Mouse (Mus musculus) ES-Bruce4 (cell line): ENCODE measurements around the gene B4galnt2. TPM values are rescaled to one million over a fixed set of nuclear protein-coding genes. Genes with fewer than 3 reads are reported as not detected.

Source experiments
- H3K27ac ChIP-seq: 2 replicates; pipeline ENCODE4 v1.5.1; 2012; ENCODE audit warnings: low read length, inconsistent platforms; ENCODE audit not compliant: insufficient read depth
- H3K27me3 ChIP-seq: 2 replicates; pipeline ENCODE4 v1.6.1; 2012; ENCODE audit warnings: mild to moderate bottlenecking, low read length, inconsistent platforms; ENCODE audit not compliant: control insufficient read depth, poor library complexity, insufficient read depth, severe bottlenecking
- H3K36me3 ChIP-seq: 2 replicates; pipeline ENCODE4 v1.6.1; 2012; ENCODE audit warnings: inconsistent platforms, mild to moderate bottlenecking, low read length, moderate library complexity; ENCODE audit not compliant: control insufficient read depth, poor library complexity, insufficient read depth, severe bottlenecking
- H3K4me1 ChIP-seq: one replicate; pipeline ENCODE4 v1.8.1; 2011; ENCODE audit warnings: low read length; ENCODE audit not compliant: control insufficient read depth, insufficient read depth
- H3K4me3 ChIP-seq: 2 replicates; pipeline ENCODE4 v1.5.1; 2011; ENCODE audit warnings: low read depth, mild to moderate bottlenecking, low read length
- H3K9ac ChIP-seq: 2 replicates; pipeline ENCODE4 v1.6.1; 2012; ENCODE audit warnings: low read depth, mild to moderate bottlenecking, inconsistent platforms; ENCODE audit not compliant: poor library complexity, severe bottlenecking
- H3K9me3 ChIP-seq: replicated peaks from 2 replicates; pipeline ENCODE4 v1.6.1; 2012; ENCODE audit warnings: mild to moderate bottlenecking, low read length, inconsistent platforms; ENCODE audit not compliant: control insufficient read depth, poor library complexity, insufficient read depth, severe bottlenecking
- CTCF ChIP-seq: IDR thresholded peaks from one replicate; pipeline ENCODE4 v1.8.1; 2011; ENCODE audit warnings: low read depth, low read length
- EP300 ChIP-seq: IDR thresholded peaks from 2 replicates; pipeline ENCODE4 v1.6.1; 2011; ENCODE audit warnings: low read depth, low read length; ENCODE audit not compliant: insufficient read depth
- POLR2A ChIP-seq: IDR thresholded peaks from one replicate; pipeline ENCODE4 v1.8.1; 2011; ENCODE audit warnings: low read length; ENCODE audit not compliant: insufficient read depth
- polyA plus RNA-seq: library from polyadenylated mRNA; stranded (reverse); fragments of >200 nt; gene quantifications from 2 replicates; pipeline ENCODE4 v1.2.4, GENCODE M21; 2011; ENCODE audit warnings: low read depth; ENCODE audit not compliant: missing spikeins, insufficient read depth, insufficient read length

Gene B4galnt2
- polyA plus RNA-seq, 1 experiment = 4.5 TPM

GRCm38 (mm10) chr11:95843421-95843950 lies 71.2 kb downstream of the B4galnt2 start:
- Histone ChIP-seq H3K27me3 (no peaks in the 10 kb centered on the region), H3K9me3 (no peaks in the 10 kb centered on the region), H3K36me3 (no peaks in the 10 kb centered on the region), H3K4me1 (peaks cover 11% of the 10 kb centered on the region), H3K27ac (0 out of 2 replicates have a peak overlapping the region, but pooled peaks have one; percentile 10), H3K4me3 (no peak overlapping the region), H3K9ac (no peak overlapping the region)
- TF ChIP-seq CTCF (no peak), EP300 (no peak), POLR2A (no peak)

GRCm38 (mm10) chr11:95842953-95843352 lies 71.7 kb downstream of the B4galnt2 start:
- Histone ChIP-seq H3K4me3 (no peak overlapping the region), H3K36me3 (no peaks in the 10 kb centered on the region), H3K27ac (peak overlapping the region; percentile 10; the same call in 1 of the 2 replicates), H3K9ac (no peak overlapping the region), H3K4me1 (peaks cover 11% of the 10 kb centered on the region), H3K27me3 (no peaks in the 10 kb centered on the region), H3K9me3 (no peaks in the 10 kb centered on the region)
- TF ChIP-seq POLR2A (no peak), CTCF (no peak), EP300 (no peak)

GRCm38 (mm10) chr11:95842074-95842681 lies 72.5 kb downstream of the B4galnt2 start, which contains the start of gene Abi3:
Gene Abi3, minus strand, starts transcription at chr11:95842476.
- peak within 1 kb of the TSS; percentile 22 for H3K4me3 ChIP-seq
- peak within 1 kb of the TSS; percentile 39; the same call in 1 of the 2 replicates for H3K9ac ChIP-seq
- no peaks in the 10 kb centered on the region for H3K27me3 ChIP-seq

GRCm38 (mm10) chr11:95841498-95841830 lies 73.2 kb downstream of the B4galnt2 start:
- peaks cover 11% of the 10 kb centered on the region for H3K4me1 ChIP-seq
- H3K36me3 ChIP-seq = no peaks in the 10 kb centered on the region
- H3K4me3 ChIP-seq = peak overlapping the region; percentile 22
- no peak for TF ChIP-seq EP300
- TF ChIP-seq POLR2A = no peak
- TF ChIP-seq CTCF = no peak
- no peak overlapping the region for H3K27ac ChIP-seq
- H3K27me3 ChIP-seq = no peaks in the 10 kb centered on the region
- H3K9ac ChIP-seq = no peak overlapping the region
- H3K9me3 ChIP-seq = no peaks in the 10 kb centered on the region

More at GRCm38 (mm10) chr11:95842074-95842681, 72.5 kb downstream of the B4galnt2 start, which contains the start of gene Abi3:
- H3K36me3 ChIP-seq = no peaks in the 10 kb centered on the region
- H3K27ac ChIP-seq = peak within 1 kb of the TSS; percentile 10; the same call in 1 of the 2 replicates
- H3K9me3 ChIP-seq = no peaks in the 10 kb centered on the region
- H3K4me1 ChIP-seq = peaks cover 11% of the 10 kb centered on the region
- no peak for TF ChIP-seq POLR2A
- TF ChIP-seq CTCF = no peak
- no peak for TF ChIP-seq EP300

- Histone ChIP-seq H3K27me3 (no peaks in the 10 kb centered on the region), H3K9me3 (no peaks in the 10 kb centered on the region), H3K9ac (no peak overlapping the region), H3K4me1 (peaks cover 11% of the 10 kb centered on the region), H3K36me3 (no peaks in the 10 kb centered on the region), H3K4me3 (peak overlapping the region; percentile 22; the same call in 1 of the 2 replicates), H3K27ac (no peak overlapping the region)
- no peak for TF ChIP-seq POLR2A
Measured at GRCm38 (mm10) chr11:95840694-95841497, 73.8 kb downstream of the B4galnt2 start.
